Mouse (Mus musculus): ENCODE results near the gene Bcas1. TPM values are rescaled to one million over a fixed set of nuclear protein-coding genes. Genes with fewer than 3 reads are reported as not detected.

The Bcas1 gene
- polyA plus RNA-seq, 1 experiment from 2014 or later: 33.0 TPM

- no peak for ATAC-seq (ENCODE audit: low FRiP score, low TSS enrichment)
Observed at GRCm38 (mm10) chr2:170351847-170352246, 75.8 kb downstream of the Bcas1 start.

GRCm38 (mm10) chr2:170349784-170350183 lies 77.9 kb downstream of the Bcas1 start:
- Histone ChIP-seq H3K27ac (replicated peaks) (no peak overlapping the region), H3K36me3 (ENCODE audit: control insufficient read depth, insufficient read depth, low read length) (no peaks in the 10 kb centered on the region), H3K4me1 (replicated peaks; ENCODE audit: control insufficient read depth, insufficient read depth) (no peaks in the 10 kb centered on the region), H3K27me3 (ENCODE audit: control insufficient read depth, insufficient read depth, low read length) (no peaks in the 10 kb centered on the region), H3K4me2 (replicated peaks; ENCODE audit: low read depth) (no peak overlapping the region), H3K9ac (ENCODE audit: low read length) (no peak overlapping the region), H3K4me3 (ENCODE audit: low read depth, low read length) (no peak overlapping the region), H3K9me3 (ENCODE audit: control insufficient read depth, low read length) (no peaks in the 10 kb centered on the region)
- DNase-seq (ENCODE audit: low spot score) (no peak), ATAC-seq (ENCODE audit: low FRiP score, low TSS enrichment) (0 out of 2 replicates have a peak, but pooled peaks have one; percentile 12)
- 48% methylated on average over 5 of the region's 5 CpGs for WGBS
- TF ChIP-seq CTCF (IDR thresholded peaks at IDR 0.05; ENCODE audit: low read depth): no peak
- TF ChIP-seq EP300 (optimal IDR thresholded peaks at IDR 0.05): no peak

More at GRCm38 (mm10) chr2:170351847-170352246, 75.8 kb downstream of the Bcas1 start:
- no peak overlapping the region for H3K27ac ChIP-seq (replicated peaks)
- no peak for TF ChIP-seq EP300 (optimal IDR thresholded peaks at IDR 0.05)
- no peak for TF ChIP-seq CTCF (IDR thresholded peaks at IDR 0.05; ENCODE audit: low read depth)
- no peaks in the 10 kb centered on the region for H3K9me3 ChIP-seq (ENCODE audit: control insufficient read depth, low read length)
- no peak overlapping the region for H3K4me2 ChIP-seq (replicated peaks; ENCODE audit: low read depth)
- no peak overlapping the region for H3K9ac ChIP-seq (ENCODE audit: low read length)
- no peaks in the 10 kb centered on the region for H3K36me3 ChIP-seq (ENCODE audit: control insufficient read depth, insufficient read depth, low read length)
- no peaks in the 10 kb centered on the region for H3K4me1 ChIP-seq (replicated peaks; ENCODE audit: control insufficient read depth, insufficient read depth)
- no peaks in the 10 kb centered on the region for H3K27me3 ChIP-seq (ENCODE audit: control insufficient read depth, insufficient read depth, low read length)
- WGBS: 89% methylated on average over 6 of the region's 6 CpGs
- no peak overlapping the region for H3K4me3 ChIP-seq (ENCODE audit: low read depth, low read length)
- no peak for DNase-seq (ENCODE audit: low spot score)

- WGBS: 70% methylated on average over 19 of the region's 19 CpGs
- TF ChIP-seq EP300 (optimal IDR thresholded peaks at IDR 0.05): no peak
- no peak for TF ChIP-seq CTCF (IDR thresholded peaks at IDR 0.05; ENCODE audit: low read depth)
- Histone ChIP-seq H3K27ac (replicated peaks) (no peak overlapping the region), H3K4me3 (ENCODE audit: low read depth, low read length) (no peak overlapping the region), H3K4me2 (replicated peaks; ENCODE audit: low read depth) (no peak overlapping the region), H3K27me3 (ENCODE audit: control insufficient read depth, insufficient read depth, low read length) (no peaks in the 10 kb centered on the region), H3K9ac (ENCODE audit: low read length) (no peak overlapping the region), H3K9me3 (ENCODE audit: control insufficient read depth, low read length) (no peaks in the 10 kb centered on the region), H3K36me3 (ENCODE audit: control insufficient read depth, insufficient read depth, low read length) (no peaks in the 10 kb centered on the region), H3K4me1 (replicated peaks; ENCODE audit: control insufficient read depth, insufficient read depth) (peaks cover under 1% of the 10 kb centered on the region; the same call in 1 of the 2 replicates)
- DNase-seq (ENCODE audit: low spot score) (no peak), ATAC-seq (ENCODE audit: low FRiP score, low TSS enrichment) (no peak)
Observed at GRCm38 (mm10) chr2:170349096-170349495, 78.5 kb downstream of the Bcas1 start.

GRCm38 (mm10) chr2:170347131-170347765 lies 80.4 kb downstream of the Bcas1 start:
- DNase-seq (ENCODE audit: low spot score): peak; percentile 72
- TF ChIP-seq CTCF (IDR thresholded peaks at IDR 0.05; ENCODE audit: low read depth) (peak; percentile 90), EP300 (optimal IDR thresholded peaks at IDR 0.05) (no peak)
- Histone ChIP-seq H3K9ac (ENCODE audit: low read length) (no peak overlapping the region), H3K9me3 (ENCODE audit: control insufficient read depth, low read length) (no peaks in the 10 kb centered on the region), H3K27ac (replicated peaks) (no peak overlapping the region), H3K4me3 (ENCODE audit: low read depth, low read length) (no peak overlapping the region), H3K4me1 (replicated peaks; ENCODE audit: control insufficient read depth, insufficient read depth) (peaks cover 3% of the 10 kb centered on the region; the same call in 1 of the 2 replicates), H3K27me3 (ENCODE audit: control insufficient read depth, insufficient read depth, low read length) (no peaks in the 10 kb centered on the region), H3K4me2 (replicated peaks; ENCODE audit: low read depth) (no peak overlapping the region), H3K36me3 (ENCODE audit: control insufficient read depth, insufficient read depth, low read length) (no peaks in the 10 kb centered on the region)
- ATAC-seq (ENCODE audit: low FRiP score, low TSS enrichment): no peak
- 34% methylated on average over 8 of the region's 8 CpGs for WGBS

GRCm38 (mm10) chr2:170345410-170345793 lies 82.2 kb downstream of the Bcas1 start:
- peak overlapping the region; percentile 92 for H3K27ac ChIP-seq (replicated peaks)
- no peaks in the 10 kb centered on the region for H3K9me3 ChIP-seq (ENCODE audit: control insufficient read depth, low read length)
- TF ChIP-seq EP300 (optimal IDR thresholded peaks at IDR 0.05): no peak
- no peak for TF ChIP-seq CTCF (IDR thresholded peaks at IDR 0.05; ENCODE audit: low read depth)
- H3K4me1 ChIP-seq (replicated peaks; ENCODE audit: control insufficient read depth, insufficient read depth): peaks cover 3% of the 10 kb centered on the region; the same call in 1 of the 2 replicates
- DNase-seq (ENCODE audit: low spot score): peak; percentile 59
- no peaks in the 10 kb centered on the region for H3K27me3 ChIP-seq (ENCODE audit: control insufficient read depth, insufficient read depth, low read length)
- no peaks in the 10 kb centered on the region for H3K36me3 ChIP-seq (ENCODE audit: control insufficient read depth, insufficient read depth, low read length)
- H3K4me2 ChIP-seq (replicated peaks; ENCODE audit: low read depth): peak overlapping the region; percentile 41
- H3K9ac ChIP-seq (ENCODE audit: low read length): no peak overlapping the region
- no peak for ATAC-seq (ENCODE audit: low FRiP score, low TSS enrichment)
- no peak overlapping the region for H3K4me3 ChIP-seq (ENCODE audit: low read depth, low read length)
- WGBS: 31% methylated on average over 5 of the region's 5 CpGs
